Mouse (Mus musculus) G1E-ER4 (cell line): ENCODE results near the gene Mbd6. TPM values are rescaled to one million over a fixed set of nuclear protein-coding genes. Genes with fewer than 3 reads are reported as not detected.

ENCODE experiments used
- GATA1 ChIP-seq: IDR thresholded peaks from one replicate; pipeline ENCODE4 v1.8.0; 2012; ENCODE audit warnings: low read length, inconsistent platforms
- polyA plus RNA-seq: library from polyadenylated mRNA; stranded (reverse); fragments of >175 nt; gene quantifications from 2 replicates; pipeline ENCODE4 v1.2.3, GENCODE M21; 2012

Mbd6 gene
- polyA plus RNA-seq, 1 experiment, result 300 TPM

GRCm38 (mm10) chr10:127262548-127263398 lies 26.0 kb downstream of the Mbd6 start, which contains the start of gene Kif5a:
Kif5a (minus strand) TSS chr10:127263348.
- no peak for TF ChIP-seq GATA1

- TF ChIP-seq GATA1, result no peak
These were observed 26.9 kb downstream of the Mbd6 start for GRCm38 (mm10) chr10:127261706-127262547.

GRCm38 (mm10) chr10:127258489-127258888 lies 30.3 kb downstream of the Mbd6 start:
- no peak for TF ChIP-seq GATA1

GRCm38 (mm10) chr10:127257790-127258189 lies 31.0 kb downstream of the Mbd6 start:
- TF ChIP-seq GATA1, result no peak

- TF ChIP-seq GATA1, result no peak
These were observed 33.0 kb downstream of the Mbd6 start for GRCm38 (mm10) chr10:127255625-127256345.

GRCm38 (mm10) chr10:127250810-127251209 lies 38.0 kb downstream of the Mbd6 start:
- TF ChIP-seq GATA1, result no peak

- TF ChIP-seq GATA1, result no peak
These were observed 50.5 kb downstream of the Mbd6 start for GRCm38 (mm10) chr10:127238241-127238824.

- TF ChIP-seq GATA1, result no peak
These were observed 52.3 kb downstream of the Mbd6 start for GRCm38 (mm10) chr10:127236541-127236940.

- no peak for TF ChIP-seq GATA1
These were observed 55.7 kb downstream of the Mbd6 start for GRCm38 (mm10) chr10:127233141-127233540.

Other genes with a start within 250 kb of the Mbd6 start
- 17.5 and 38.2 TPM in 2 replicates for gene Mettl1, start 247.6 kb downstream of the Mbd6 start, polyA plus RNA-seq
- 0.09 and 0.10 TPM in 2 replicates for gene Eef1akmt3, start 247.5 kb downstream of the Mbd6 start, polyA plus RNA-seq
- 0.03 and 0.11 TPM in 2 replicates for gene Cyp27b1, start 240.8 kb downstream of the Mbd6 start, polyA plus RNA-seq
- 0.72 TPM in 2 replicates for gene March9, start 228.8 kb downstream of the Mbd6 start, polyA plus RNA-seq
- 1,725 and 2,105 TPM in 2 replicates for gene Cdk4, start 225.5 kb downstream of the Mbd6 start, polyA plus RNA-seq
- 33.1 and 45.9 TPM in 2 replicates for gene Tspan31, start 218.8 kb downstream of the Mbd6 start, polyA plus RNA-seq
- 0.14 and 0.28 TPM in 2 replicates for gene Agap2, start 213.7 kb downstream of the Mbd6 start, polyA plus RNA-seq
- 104 and 109 TPM in 2 replicates for gene Os9, start 167.9 kb downstream of the Mbd6 start, polyA plus RNA-seq
- 143 and 205 TPM in 2 replicates for gene B4galnt1, start 123.8 kb downstream of the Mbd6 start, polyA plus RNA-seq
- gene Slc26a10, start 108.4 kb downstream of the Mbd6 start, polyA plus RNA-seq, result 0.33 and 0.66 TPM in 2 replicates
- gene Arhgef25, start 98.9 kb downstream of the Mbd6 start, polyA plus RNA-seq, result 61.8 and 77.7 TPM in 2 replicates
- 129 and 155 TPM in 2 replicates for gene Dtx3, start 93.3 kb downstream of the Mbd6 start, polyA plus RNA-seq
- 78.0 and 80.6 TPM in 2 replicates for gene Pip4k2c, start 77.4 kb downstream of the Mbd6 start, polyA plus RNA-seq
- gene Kif5a, start 25.7 kb downstream of the Mbd6 start, polyA plus RNA-seq, result 0.23 and 0.32 TPM in 2 replicates
- 172 and 175 TPM in 2 replicates for gene Dctn2, start 22.6 kb downstream of the Mbd6 start, polyA plus RNA-seq
- gene Mars, start 22.8 kb upstream of the Mbd6 start, polyA plus RNA-seq, result 81.9 and 143 TPM in 2 replicates
- 21.2 and 32.2 TPM in 2 replicates for gene Arhgap9, start 32.9 kb upstream of the Mbd6 start, polyA plus RNA-seq
- 0.05 and 0.06 TPM in 2 replicates for gene Gli1, start 53.0 kb upstream of the Mbd6 start, polyA plus RNA-seq
- gene Inhbe, start 65.4 kb upstream of the Mbd6 start, polyA plus RNA-seq, result not detected in 2 replicates
- not detected in 2 replicates for gene Inhbc, start 81.4 kb upstream of the Mbd6 start, polyA plus RNA-seq
- gene R3hdm2, start 91.3 kb upstream of the Mbd6 start, polyA plus RNA-seq, result 79.9 and 87.4 TPM in 2 replicates
- gene Stac3, start 212.7 kb upstream of the Mbd6 start, polyA plus RNA-seq, result 0.10 and 0.22 TPM in 2 replicates
- gene Ndufa4l2, start 225.9 kb upstream of the Mbd6 start, polyA plus RNA-seq, result 530 and 621 TPM in 2 replicates
- gene Shmt2, start 233.4 kb upstream of the Mbd6 start, polyA plus RNA-seq, result 613 and 703 TPM in 2 replicates
- 0.25 and 0.33 TPM in 2 replicates for gene Nxph4, start 245.5 kb upstream of the Mbd6 start, polyA plus RNA-seq